Mouse (Mus musculus) stomach, embryonic 16.5 days (tissue): ENCODE data around the gene Nrxn3. TPM values are rescaled to one million over a fixed set of nuclear protein-coding genes. Genes with fewer than 3 reads are reported as not detected.
A peak's percentile ranks its signal among the peaks of the same experiment; 100 is the strongest.

Experiments used
- ATAC-seq: fragments of 200-750 bp; cut with Nextera tagmentation; 2 replicates; pipeline ENCODE4 v1.8.0; 2017; ENCODE audit warnings: moderate number of reproducible peaks, moderate TSS enrichment; ENCODE audit not compliant: insufficient read depth, low FRiP score
- H3K27ac ChIP-seq: fragments of 300-500 bp; sonication (generic); 2 replicates; pipeline ENCODE4 v1.5.1; 2014; ENCODE audit warnings: low read length
- H3K27me3 ChIP-seq: fragments of 300-500 bp; sonication (generic); 2 replicates; pipeline ENCODE4 v1.6.1; 2014; ENCODE audit warnings: low read length, control low read depth, mixed read lengths; ENCODE audit not compliant: control insufficient read depth, insufficient read depth
- H3K36me3 ChIP-seq: fragments of 300-500 bp; sonication (generic); 2 replicates; pipeline ENCODE4 v1.6.1; 2014; ENCODE audit warnings: low read length; ENCODE audit not compliant: control insufficient read depth, insufficient read depth
- H3K4me1 ChIP-seq: fragments of 300-500 bp; sonication (generic); 2 replicates; pipeline ENCODE4 v1.6.1; 2014; ENCODE audit warnings: low read length, control low read depth, mixed read lengths; ENCODE audit not compliant: control insufficient read depth, insufficient read depth
- H3K4me2 ChIP-seq: fragments of 300-500 bp; sonication (generic); 2 replicates; pipeline ENCODE4 v1.6.1; 2014; ENCODE audit warnings: low read depth, low read length, mixed read lengths
- H3K4me3 ChIP-seq: fragments of 300-500 bp; sonication (generic); replicated peaks from 2 replicates; pipeline ENCODE4 v1.5.1; 2014; ENCODE audit warnings: mild to moderate bottlenecking, low read length
- H3K9ac ChIP-seq: fragments of 300-500 bp; sonication (generic); 2 replicates; pipeline ENCODE4 v1.6.1; 2014; ENCODE audit warnings: low read length
- H3K9me3 ChIP-seq: fragments of 300-500 bp; sonication (generic); replicated peaks from 2 replicates; pipeline ENCODE4 v1.6.1; 2016; ENCODE audit warnings: low read length, control low read depth; ENCODE audit not compliant: control insufficient read depth
- WGBS: fragments of 180-500 bp; shearing (Covaris S2); extraction: QIAGEN DNeasy Blood & Tissue Kit; methylation state at CpG from one replicate; pipeline ENCODE4 v1.1.7; 2014; 5-methylcytosine and 5-hydroxymethylcytosine counted together
- polyA plus RNA-seq: library from polyadenylated mRNA; unstranded; fragments of >200 nt; fragmentation: Nextera tagmentation; extraction: Ambion mirVana; gene quantifications from 2 replicates; pipeline ENCODE4 v1.2.1, GENCODE M21; 2015

Nrxn3 gene
- polyA plus RNA-seq, 1 experiment from 2014 or later, result 2.2 TPM

GRCm38 (mm10) chr12:88793314-88793713, 70.6 kb downstream of the Nrxn3 start:
- ATAC-seq, result no peak
- H3K9me3 ChIP-seq, result no peaks in the 10 kb centered on the region
- H3K27me3 ChIP-seq, result no peaks in the 10 kb centered on the region

GRCm38 (mm10) chr12:88800990-88801655, 78.4 kb downstream of the Nrxn3 start:
- Histone ChIP-seq H3K9ac (no peak overlapping the region), H3K27me3 (no peaks in the 10 kb centered on the region), H3K9me3 (no peaks in the 10 kb centered on the region), H3K27ac (no peak overlapping the region), H3K4me2 (no peak overlapping the region), H3K36me3 (no peaks in the 10 kb centered on the region), H3K4me1 (no peaks in the 10 kb centered on the region), H3K4me3 (no peak overlapping the region)
- WGBS, result 26% methylated on average over 6 of the region's 6 CpGs
- ATAC-seq, result no peak

More at GRCm38 (mm10) chr12:88793314-88793713, 70.6 kb downstream of the Nrxn3 start:
- no peaks in the 10 kb centered on the region for H3K4me1 ChIP-seq
- no peaks in the 10 kb centered on the region for H3K36me3 ChIP-seq
- H3K9ac ChIP-seq, result no peak overlapping the region
- H3K4me2 ChIP-seq, result no peak overlapping the region
- no peak overlapping the region for H3K27ac ChIP-seq
- H3K4me3 ChIP-seq, result no peak overlapping the region
- 86% methylated on average over 1 of the region's 1 CpGs for WGBS

GRCm38 (mm10) chr12:88801656-88802007, 79.0 kb downstream of the Nrxn3 start:
- Histone ChIP-seq H3K9ac (no peak overlapping the region), H3K4me1 (no peaks in the 10 kb centered on the region), H3K4me3 (no peak overlapping the region), H3K4me2 (no peak overlapping the region), H3K9me3 (no peaks in the 10 kb centered on the region), H3K27ac (no peak overlapping the region), H3K27me3 (no peaks in the 10 kb centered on the region), H3K36me3 (no peaks in the 10 kb centered on the region)
- 76% methylated on average over 1 of the region's 1 CpGs for WGBS
- no peak for ATAC-seq

- H3K27ac ChIP-seq, result no peak overlapping the region
- 63% methylated on average over 1 of the region's 1 CpGs for WGBS
- H3K4me2 ChIP-seq, result no peak overlapping the region
- H3K9ac ChIP-seq, result no peak overlapping the region
- H3K27me3 ChIP-seq, result no peaks in the 10 kb centered on the region
- H3K4me3 ChIP-seq, result no peak overlapping the region
- no peak for ATAC-seq
- H3K9me3 ChIP-seq, result no peaks in the 10 kb centered on the region
- no peaks in the 10 kb centered on the region for H3K36me3 ChIP-seq
- H3K4me1 ChIP-seq, result 0 out of 2 replicates have a peak, but pooled peaks cover 4% of the 10 kb centered on the region
Measured at GRCm38 (mm10) chr12:88808947-88809346, 86.3 kb downstream of the Nrxn3 start.

- Histone ChIP-seq H3K36me3 (no peaks in the 10 kb centered on the region), H3K27ac (no peak overlapping the region), H3K4me2 (no peak overlapping the region), H3K27me3 (no peaks in the 10 kb centered on the region), H3K9ac (no peak overlapping the region), H3K4me1 (0 out of 2 replicates have a peak, but pooled peaks cover 4% of the 10 kb centered on the region), H3K4me3 (no peak overlapping the region), H3K9me3 (no peaks in the 10 kb centered on the region)
- ATAC-seq, result peak; percentile 33; the same call in 1 of the 2 replicates
- 30% methylated on average over 5 of the region's 5 CpGs for WGBS
Measured at GRCm38 (mm10) chr12:88812173-88812572, 89.5 kb downstream of the Nrxn3 start.

- WGBS, result 84% methylated on average over 5 of the region's 5 CpGs
- no peak for ATAC-seq
- no peaks in the 10 kb centered on the region for H3K27me3 ChIP-seq
- no peak overlapping the region for H3K27ac ChIP-seq
- H3K9ac ChIP-seq, result no peak overlapping the region
- no peak overlapping the region for H3K4me2 ChIP-seq
- H3K9me3 ChIP-seq, result no peaks in the 10 kb centered on the region
- no peak overlapping the region for H3K4me3 ChIP-seq
- H3K36me3 ChIP-seq, result no peaks in the 10 kb centered on the region
- H3K4me1 ChIP-seq, result peaks cover 8% of the 10 kb centered on the region; the same call in 1 of the 2 replicates
Measured at GRCm38 (mm10) chr12:88816865-88817264, 94.2 kb downstream of the Nrxn3 start.

GRCm38 (mm10) chr12:88818622-88819334, 96.1 kb downstream of the Nrxn3 start:
- H3K27ac ChIP-seq, result no peak overlapping the region
- no peak overlapping the region for H3K4me2 ChIP-seq
- H3K9me3 ChIP-seq, result no peaks in the 10 kb centered on the region
- 49% methylated on average over 4 of the region's 4 CpGs for WGBS
- peak; percentile 86; the same call in 1 of the 2 replicates for ATAC-seq
- peaks cover 4% of the 10 kb centered on the region; the same call in 1 of the 2 replicates for H3K4me1 ChIP-seq
- no peak overlapping the region for H3K4me3 ChIP-seq
- H3K36me3 ChIP-seq, result no peaks in the 10 kb centered on the region
- H3K27me3 ChIP-seq, result no peaks in the 10 kb centered on the region
- H3K9ac ChIP-seq, result no peak overlapping the region

- WGBS, result 53% methylated on average over 5 of the region's 5 CpGs
- Histone ChIP-seq H3K36me3 (no peaks in the 10 kb centered on the region), H3K4me3 (no peak overlapping the region), H3K4me2 (no peak overlapping the region), H3K4me1 (peaks cover 4% of the 10 kb centered on the region; the same call in 1 of the 2 replicates), H3K27ac (no peak overlapping the region; the same call in 1 of the 2 replicates), H3K27me3 (no peaks in the 10 kb centered on the region), H3K9me3 (no peaks in the 10 kb centered on the region), H3K9ac (no peak overlapping the region)
- no peak; the same call in 1 of the 2 replicates for ATAC-seq
Measured at GRCm38 (mm10) chr12:88819335-88819709, 96.6 kb downstream of the Nrxn3 start.

- Histone ChIP-seq H3K9ac (no peak overlapping the region), H3K4me2 (no peak overlapping the region), H3K4me1 (peaks cover 4% of the 10 kb centered on the region; the same call in 1 of the 2 replicates), H3K27ac (no peak overlapping the region), H3K9me3 (no peaks in the 10 kb centered on the region), H3K4me3 (no peak overlapping the region), H3K27me3 (no peaks in the 10 kb centered on the region), H3K36me3 (no peaks in the 10 kb centered on the region)
- no peak for ATAC-seq
- 31% methylated on average over 3 of the region's 3 CpGs for WGBS
Measured at GRCm38 (mm10) chr12:88820131-88820530, 97.5 kb downstream of the Nrxn3 start.
